Mouse (Mus musculus) spleen, adult 2 months (tissue): Measurements from ENCODE around the gene AC153137.1.

ENCODE experiments used
- CTCF ChIP-seq: fragments of 200-500 bp; IDR thresholded peaks from 2 replicates; pipeline ENCODE4 v1.5.1; 2011; ENCODE audit warnings: mild to moderate bottlenecking, inconsistent platforms; ENCODE audit not compliant: insufficient read depth, insufficient read length, insufficient replicate concordance; ENCODE audit errors: extremely low read depth
- POLR2A ChIP-seq: fragments of 200-500 bp; IDR thresholded peaks from 2 replicates; pipeline ENCODE4 v1.6.1; 2011; ENCODE audit warnings: low read depth, low read length, inconsistent platforms

DNA sequence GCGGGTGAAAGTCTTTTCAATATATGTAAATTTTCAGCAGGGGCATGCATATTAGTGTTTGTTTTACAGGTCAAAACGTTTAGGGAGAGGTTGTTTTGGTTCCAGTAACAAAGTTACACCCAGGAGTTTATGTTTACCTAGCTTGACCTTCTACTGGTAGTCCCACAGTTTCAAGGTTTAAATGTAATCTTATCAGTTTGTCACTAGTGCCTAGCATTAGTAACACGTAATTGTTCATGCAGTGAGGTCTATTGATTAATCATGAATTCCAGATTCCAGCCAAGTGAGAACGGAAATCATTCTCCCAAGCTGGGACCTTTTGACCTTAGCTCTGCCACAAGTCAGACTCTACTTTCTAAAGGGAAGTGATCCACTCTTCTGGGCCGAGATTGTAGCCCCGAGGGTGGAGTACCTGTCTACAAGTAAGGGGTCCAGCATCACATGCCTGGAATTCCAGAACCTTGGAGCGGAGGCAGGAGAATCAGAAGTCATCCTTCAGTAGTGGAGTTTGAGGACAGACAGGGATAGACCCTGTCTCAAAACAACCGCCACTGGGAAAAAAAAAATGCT lies 40.3 kb downstream of the AC153137.1 start:
- no peak for TF ChIP-seq POLR2A
- TF ChIP-seq CTCF = no peak
